ENCODE assay signal across 14 mouse cellular contexts in the genomic region with DNA sequence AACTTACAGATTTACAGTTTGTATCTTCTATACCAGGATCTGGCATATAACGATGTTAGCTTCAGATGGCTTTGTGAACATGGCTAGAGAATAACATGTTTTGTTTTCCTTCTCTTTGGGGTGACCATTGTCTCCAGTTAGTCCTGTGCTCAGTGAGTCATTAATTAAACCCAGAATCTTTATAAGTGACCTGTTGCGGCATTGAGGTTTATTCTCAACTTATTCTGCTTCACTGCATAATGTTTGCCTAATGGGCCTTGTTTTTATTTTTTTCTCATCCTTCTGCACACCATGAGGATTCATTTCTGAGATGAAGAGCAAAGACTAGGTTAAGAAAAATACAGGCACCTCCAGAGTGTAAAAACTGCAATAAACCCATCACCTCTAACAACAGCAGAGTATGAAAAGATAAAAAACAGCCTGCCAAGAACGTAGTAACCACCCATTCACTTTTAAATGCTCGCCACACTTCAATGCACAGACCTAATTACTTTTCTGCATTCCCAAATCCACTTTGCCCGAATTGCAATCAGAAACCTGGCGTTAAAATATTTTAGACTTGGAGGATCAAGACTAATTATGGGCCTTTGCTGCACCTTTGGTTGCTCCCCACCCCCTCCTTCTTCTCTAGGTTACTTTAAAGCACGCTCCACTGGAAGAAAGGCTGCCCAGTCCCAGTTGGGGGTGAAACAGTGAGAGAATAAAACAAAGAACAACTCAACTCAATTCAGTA.
DNase-seq lines count a peak whose midpoint lies in the region; ATAC-seq lines count a peak whose summit lies in the region.
"Had no signal": no experiment of that assay in that cellular context is flagged by ENCODE, and none has a peak within 500 bp of the region (broad histone marks: within the 10 kb centered on the region; RNA-seq: fewer than 3 reads in every experiment).

No protein-coding gene starts in this region.

- 0 out of 2 replicates have a peak overlapping the region, but pooled peaks have one; percentile 5 for H3K27ac ChIP-seq in hindbrain, embryonic 14.5 days
- H3K27ac ChIP-seq in neural tube, embryonic 15.5 days (replicated peaks), result peak overlapping the region; percentile 43; the same call in 1 of the 2 replicates
- H3K27ac ChIP-seq: embryonic facial prominence, embryonic 15.5 days; intestine, embryonic 15.5 days; liver, embryonic 12.5 days had no signal

- 0 out of 2 replicates have a peak, but pooled peaks cover 5% of the 10 kb centered on the region for H3K4me1 ChIP-seq in hindbrain, embryonic 14.5 days (replicated peaks; ENCODE audit: control insufficient read depth, insufficient read depth, low read length)
- H3K4me1 ChIP-seq in neural tube, embryonic 15.5 days, result 0 out of 2 replicates have a peak, but pooled peaks cover 7% of the 10 kb centered on the region
- H3K4me1 ChIP-seq: embryonic facial prominence, embryonic 15.5 days; intestine, embryonic 15.5 days; liver, embryonic 12.5 days; megakaryocyte, embryonic 14.5 days had no signal

- H3K4me3 ChIP-seq in hindbrain, embryonic 14.5 days (replicated peaks; ENCODE audit: low read length), result no peak overlapping the region
- no peak overlapping the region for H3K4me3 ChIP-seq in neural tube, embryonic 15.5 days (replicated peaks)
- H3K4me3 ChIP-seq: embryonic facial prominence, embryonic 15.5 days; intestine, embryonic 15.5 days; liver, embryonic 12.5 days; megakaryocyte, embryonic 14.5 days had no signal

- no peak overlapping the region for H3K9ac ChIP-seq in hindbrain, embryonic 14.5 days
- H3K9ac ChIP-seq in neural tube, embryonic 15.5 days (replicated peaks), result no peak overlapping the region
- H3K9ac ChIP-seq: embryonic facial prominence, embryonic 15.5 days; intestine, embryonic 15.5 days; liver, embryonic 12.5 days had no signal

- intact Hi-C loops in heart, postnatal 10 days (cut with DNase I), result no loop called here

- 8% methylated on average over 7 of the region's 7 CpGs for WGBS in hindbrain, embryonic 14.5 days
- 13% methylated on average over 7 of the region's 7 CpGs for WGBS in neural tube, embryonic 15.5 days

- no peak overlapping the region for H3K4me2 ChIP-seq in hindbrain, embryonic 14.5 days (replicated peaks)
- no peak overlapping the region for H3K4me2 ChIP-seq in neural tube, embryonic 15.5 days
- H3K4me2 ChIP-seq: embryonic facial prominence, embryonic 15.5 days; intestine, embryonic 15.5 days; liver, embryonic 12.5 days had no signal

- H3K36me3 ChIP-seq in hindbrain, embryonic 14.5 days (replicated peaks; ENCODE audit: control insufficient read depth, insufficient read depth), result no peaks in the 10 kb centered on the region
- H3K36me3 ChIP-seq in neural tube, embryonic 15.5 days, result no peaks in the 10 kb centered on the region
- H3K36me3 ChIP-seq: embryonic facial prominence, embryonic 15.5 days; intestine, embryonic 15.5 days; liver, embryonic 12.5 days had no signal

- no peaks in the 10 kb centered on the region for H3K27me3 ChIP-seq in hindbrain, embryonic 14.5 days (ENCODE audit: control insufficient read depth, insufficient read depth, low read length)
- H3K27me3 ChIP-seq in neural tube, embryonic 15.5 days (replicated peaks), result no peaks in the 10 kb centered on the region
- H3K27me3 ChIP-seq: embryonic facial prominence, embryonic 15.5 days; intestine, embryonic 15.5 days; liver, embryonic 12.5 days; megakaryocyte, embryonic 14.5 days had no signal

- no peaks in the 10 kb centered on the region for H3K9me3 ChIP-seq in hindbrain, embryonic 14.5 days (ENCODE audit: control insufficient read depth, low read length)
- no peaks in the 10 kb centered on the region for H3K9me3 ChIP-seq in neural tube, embryonic 15.5 days (replicated peaks)
- H3K9me3 ChIP-seq: embryonic facial prominence, embryonic 15.5 days; intestine, embryonic 15.5 days; liver, embryonic 12.5 days had no signal

- peak; percentile 70; the same call in 1 of the 2 replicates for ATAC-seq in hindbrain, embryonic 14.5 days (ENCODE audit: low FRiP score)
- ATAC-seq in neural tube, embryonic 15.5 days (ENCODE audit: low FRiP score), result peak; percentile 77
- ATAC-seq: intestine, embryonic 15.5 days; liver, embryonic 12.5 days had no signal

- DNase-seq in layer of hippocampus, adult 9-11 months, result peak; percentile 14
- no peak for DNase-seq in layer of hippocampus, adult 9-10 months (ENCODE audit: low spot score)
- DNase-seq in hindbrain, embryonic 14.5 days (ENCODE audit: low spot score), result peak; percentile 37
- DNase-seq in kidney, postnatal 36 days, result peak; percentile 14 to 34
- no peak for DNase-seq in spleen, postnatal 14 days (ENCODE audit: low spot score in 2 of 2)
- DNase-seq in heart, postnatal 10 days, result no peak
- DNase-seq in ovary, postnatal 10 days (ENCODE audit: low spot score), result no peak
- DNase-seq: heart, adult 18-20 months; thymus, adult 2 months had no signal

Comparison
In these comparisons a context has a peak if more than half of its experiments do, and no peak if none do; other contexts are left out.
1. DNase-seq: peak in layer of hippocampus, adult 9-11 months (single experiment), hindbrain, embryonic 14.5 days (single experiment) and kidney, postnatal 36 days (2 of 2); none in layer of hippocampus, adult 9-10 months (single experiment), spleen, postnatal 14 days (0 of 2), heart, postnatal 10 days (0 of 2) and ovary, postnatal 10 days (single experiment).